Mouse (Mus musculus) intestine, postnatal 0 days (tissue): ENCODE measurements at regions not wholly inside any gene's neighbourhood (a gene's known extent, or its start where the extent isn't known, plus 50 kb on each side); places are given as distances from the start of the nearest gene placed in this dataset.

Experiments used
- ATAC-seq: fragments of 200-750 bp; cut with Nextera tagmentation; 2 replicates; pipeline ENCODE4 v1.8.0; 2017; ENCODE audit warnings: mild to moderate bottlenecking, moderate TSS enrichment, moderate library complexity
- H3K27ac ChIP-seq: fragments of 300-500 bp; sonication (generic); 2 replicates; pipeline ENCODE4 v1.5.1; 2014; ENCODE audit warnings: mild to moderate bottlenecking, low read depth, low read length, moderate library complexity
- H3K27me3 ChIP-seq: fragments of 300-500 bp; sonication (generic); replicated peaks from 2 replicates; pipeline ENCODE4 v1.6.1; 2014; ENCODE audit warnings: low read length, mixed read lengths; ENCODE audit not compliant: control insufficient read depth, insufficient read depth
- H3K36me3 ChIP-seq: fragments of 300-500 bp; sonication (generic); 2 replicates; pipeline ENCODE4 v1.6.1; 2014; ENCODE audit warnings: mild to moderate bottlenecking, moderate library complexity; ENCODE audit not compliant: control insufficient read depth, insufficient read depth
- H3K4me1 ChIP-seq: fragments of 300-500 bp; sonication (generic); replicated peaks from 2 replicates; pipeline ENCODE4 v1.6.1; 2014; ENCODE audit warnings: antibody characterized with exemption, low read length, mixed read lengths; ENCODE audit not compliant: control insufficient read depth, insufficient read depth
- H3K4me2 ChIP-seq: fragments of 300-500 bp; sonication (generic); replicated peaks from 2 replicates; pipeline ENCODE4 v1.6.1; 2014; ENCODE audit warnings: low read depth, mild to moderate bottlenecking, moderate library complexity
- H3K4me3 ChIP-seq: fragments of 300-500 bp; sonication (generic); 2 replicates; pipeline ENCODE4 v1.5.1; 2014; ENCODE audit warnings: low read depth, low read length
- H3K9ac ChIP-seq: fragments of 300-500 bp; sonication (generic); 2 replicates; pipeline ENCODE4 v1.6.1; 2014; ENCODE audit warnings: mild to moderate bottlenecking, low read depth, low read length
- H3K9me3 ChIP-seq: fragments of 300-500 bp; sonication (generic); 2 replicates; pipeline ENCODE4 v1.6.1; 2016; ENCODE audit warnings: mixed run types; ENCODE audit not compliant: control insufficient read depth
- CTCF ChIP-seq: sonication (generic); IDR thresholded peaks from 2 replicates; pipeline ENCODE4 v1.5.1; 2016; ENCODE audit warnings: low read depth, mild to moderate bottlenecking, control low read depth, antibody characterized with exemption, moderate library complexity
- WGBS: fragments of 180-500 bp; shearing (Covaris S2); extraction: QIAGEN DNeasy Blood & Tissue Kit; methylation state at CpG from one replicate; pipeline ENCODE4 v1.1.7; 2014; 5-methylcytosine and 5-hydroxymethylcytosine counted together

DNA sequence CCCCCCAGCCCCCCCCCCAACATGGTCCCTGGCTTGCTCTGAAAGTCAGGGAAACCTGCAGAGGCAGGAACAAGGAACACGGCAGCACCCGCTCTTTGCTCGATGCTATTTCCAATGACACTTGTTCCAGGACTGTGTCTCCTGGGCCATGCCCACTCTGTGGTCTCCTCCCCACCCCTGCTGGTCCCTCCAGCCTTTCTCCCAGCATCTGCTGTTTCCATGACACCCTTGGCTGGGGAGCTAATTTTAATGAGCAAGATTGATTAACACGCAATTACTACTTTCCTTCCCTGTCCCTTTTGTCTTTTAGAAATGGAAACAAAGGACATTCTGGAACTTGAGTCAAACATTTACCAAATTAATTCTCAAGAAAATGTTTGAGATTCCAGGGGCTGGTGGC, 83.6 kb upstream of the Igsf21 start:
- H3K27me3 ChIP-seq = no peaks in the 10 kb centered on the region
- H3K36me3 ChIP-seq = no peaks in the 10 kb centered on the region
- no peak for TF ChIP-seq CTCF
- H3K4me1 ChIP-seq = no peaks in the 10 kb centered on the region
- H3K9me3 ChIP-seq = no peaks in the 10 kb centered on the region
- H3K4me2 ChIP-seq = no peak overlapping the region
- H3K27ac ChIP-seq = no peak overlapping the region
- no peak for ATAC-seq
- 92% methylated on average over 4 of the region's 4 CpGs for WGBS
- H3K4me3 ChIP-seq = no peak overlapping the region
- H3K9ac ChIP-seq = no peak overlapping the region

DNA sequence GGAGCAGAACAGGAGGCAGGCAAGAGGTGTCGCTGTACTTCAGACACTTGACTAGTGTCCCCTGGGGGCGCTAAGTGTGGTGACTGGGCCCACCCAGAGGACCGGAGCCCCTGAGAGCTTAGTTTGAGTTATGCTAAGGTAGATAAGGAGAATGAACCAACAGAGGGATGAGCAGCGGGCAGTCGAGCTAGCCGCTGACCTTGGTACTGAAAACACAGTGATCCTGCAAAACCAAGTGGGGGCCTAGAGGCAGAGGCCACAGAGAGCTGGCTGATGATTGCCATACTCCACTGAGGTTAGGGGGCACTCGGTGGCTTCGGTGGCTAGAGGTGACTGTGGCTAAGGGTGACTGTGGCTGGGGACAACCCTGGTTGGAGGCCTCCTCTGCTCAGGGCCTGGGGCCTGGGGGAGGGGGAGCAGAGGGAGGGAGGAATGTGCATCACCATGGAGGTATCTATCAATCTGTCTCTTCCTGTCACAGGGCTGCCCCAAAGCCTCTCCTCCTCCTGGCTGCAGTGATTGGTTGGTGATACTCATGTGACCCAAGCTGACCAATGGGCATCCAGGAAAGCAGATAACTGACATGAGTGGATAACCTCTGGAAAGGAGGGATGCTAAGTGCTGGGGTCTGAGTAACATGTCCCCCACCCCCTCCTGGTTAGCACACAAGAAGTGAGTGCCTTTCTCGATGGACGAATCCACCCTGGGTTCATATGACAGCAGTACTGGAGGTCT, 80.3 kb upstream of the Igsf21 start:
- Histone ChIP-seq H3K4me2 (no peak overlapping the region), H3K36me3 (no peaks in the 10 kb centered on the region), H3K9ac (no peak overlapping the region), H3K27ac (no peak overlapping the region), H3K4me3 (no peak overlapping the region), H3K9me3 (no peaks in the 10 kb centered on the region), H3K27me3 (no peaks in the 10 kb centered on the region), H3K4me1 (no peaks in the 10 kb centered on the region)
- WGBS = 30% methylated on average over 10 of the region's 10 CpGs
- no peak for TF ChIP-seq CTCF
- no peak for ATAC-seq

DNA sequence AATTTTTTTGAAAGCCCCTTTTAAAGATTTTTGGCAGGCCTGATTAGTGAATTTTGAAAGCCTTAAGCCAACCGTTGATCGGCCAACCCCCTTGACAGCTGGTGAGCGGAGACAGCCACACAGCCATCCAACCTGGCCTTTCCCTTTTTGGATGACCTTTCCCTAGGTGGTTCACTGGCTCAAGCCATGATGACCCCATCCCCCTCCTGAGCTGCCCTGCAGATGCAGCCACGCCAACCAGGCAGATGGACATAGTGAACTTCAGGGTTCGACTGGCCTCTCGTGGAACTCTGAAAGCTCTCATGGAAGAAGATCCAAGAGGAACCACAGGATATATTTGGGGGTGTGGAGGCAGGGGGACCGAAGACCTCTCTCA, 79.1 kb upstream of the Igsf21 start:
- H3K4me3 ChIP-seq = no peak overlapping the region
- TF ChIP-seq CTCF = no peak
- no peak overlapping the region for H3K27ac ChIP-seq
- H3K9ac ChIP-seq = no peak overlapping the region
- no peaks in the 10 kb centered on the region for H3K9me3 ChIP-seq
- no peaks in the 10 kb centered on the region for H3K36me3 ChIP-seq
- no peaks in the 10 kb centered on the region for H3K27me3 ChIP-seq
- no peak for ATAC-seq
- H3K4me1 ChIP-seq = no peaks in the 10 kb centered on the region
- H3K4me2 ChIP-seq = no peak overlapping the region
- 84% methylated on average over 7 of the region's 7 CpGs for WGBS

DNA sequence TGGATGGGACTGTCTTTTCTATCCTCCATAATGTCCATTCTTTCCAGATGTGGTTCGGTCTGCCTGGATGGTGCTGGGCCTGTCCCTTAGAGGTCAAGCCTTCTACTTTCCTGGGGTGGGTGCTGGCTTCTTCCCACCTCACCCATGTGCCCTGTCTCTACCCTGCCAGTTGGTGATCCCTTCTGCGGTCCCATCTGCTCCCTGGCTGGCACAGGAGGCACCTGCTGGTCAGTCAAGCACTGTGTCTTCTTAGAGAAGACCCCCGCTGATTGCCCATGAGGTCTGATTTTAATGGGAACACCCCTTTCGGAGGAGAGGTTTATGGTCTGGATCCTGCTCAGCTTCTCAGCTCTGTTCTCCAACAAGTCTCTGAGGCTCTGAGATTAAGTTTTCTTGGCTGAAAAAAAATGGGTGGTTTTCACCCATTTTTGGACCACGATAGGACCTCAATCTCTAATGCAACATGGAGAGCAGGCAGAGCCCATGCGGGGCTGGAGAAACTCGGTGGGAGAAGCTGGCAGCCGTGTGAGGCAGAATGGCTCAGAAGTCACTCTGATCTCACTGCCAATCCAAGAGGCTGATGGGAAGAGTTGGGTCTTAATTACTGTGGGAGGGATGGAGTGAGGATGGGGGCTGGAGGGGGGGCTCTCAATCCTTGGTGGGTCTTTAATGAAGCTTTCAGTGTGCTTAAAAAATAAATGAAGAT, 78.5 kb upstream of the Igsf21 start:
- ATAC-seq = no peak
- H3K27me3 ChIP-seq = no peaks in the 10 kb centered on the region
- WGBS = 85% methylated on average over 8 of the region's 8 CpGs
- no peak overlapping the region for H3K4me3 ChIP-seq
- no peaks in the 10 kb centered on the region for H3K36me3 ChIP-seq
- no peaks in the 10 kb centered on the region for H3K4me1 ChIP-seq
- no peak overlapping the region for H3K4me2 ChIP-seq
- TF ChIP-seq CTCF = no peak
- H3K9ac ChIP-seq = no peak overlapping the region
- no peaks in the 10 kb centered on the region for H3K9me3 ChIP-seq
- no peak overlapping the region for H3K27ac ChIP-seq

DNA sequence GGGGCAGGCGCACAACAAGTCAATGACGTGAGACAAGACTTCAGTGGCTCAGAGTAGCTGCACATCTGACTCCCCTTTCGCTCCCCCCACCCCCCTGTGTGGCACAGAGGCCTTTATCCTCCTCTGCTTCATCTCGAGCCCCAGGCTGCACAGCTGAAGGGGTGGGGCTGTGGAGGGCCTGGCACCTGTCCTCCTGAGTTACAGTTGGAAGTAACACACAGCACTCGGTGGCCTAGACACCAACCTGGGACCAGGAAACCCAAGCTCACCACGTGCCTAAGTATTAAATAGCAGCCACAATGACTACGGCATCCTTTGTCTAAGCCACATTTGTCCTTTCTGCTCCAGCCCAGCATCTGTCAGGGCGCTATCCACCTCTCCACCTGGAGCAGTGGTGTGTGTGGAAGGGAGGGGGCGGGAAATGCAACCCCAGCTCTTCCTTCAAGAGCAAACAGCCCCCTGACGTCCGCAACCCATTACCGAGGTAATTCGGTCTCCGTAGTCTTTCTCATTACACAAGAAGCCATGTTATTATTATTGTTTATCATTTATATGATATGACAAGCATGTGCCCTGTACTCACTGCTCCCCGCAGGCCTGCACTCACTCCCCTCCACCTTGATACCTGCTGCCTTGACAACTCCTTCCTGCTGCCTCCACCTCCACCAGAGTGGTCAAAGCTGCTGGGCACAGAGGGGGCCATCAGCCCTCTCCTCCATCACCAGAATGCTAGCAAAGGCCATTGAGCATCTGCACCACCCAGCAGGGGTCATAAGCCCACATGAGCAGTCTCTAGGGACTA, 73.7 kb upstream of the Igsf21 start:
- no peak overlapping the region for H3K9ac ChIP-seq
- no peak overlapping the region for H3K4me2 ChIP-seq
- no peak for ATAC-seq
- no peak overlapping the region for H3K27ac ChIP-seq
- no peaks in the 10 kb centered on the region for H3K4me1 ChIP-seq
- TF ChIP-seq CTCF = no peak
- no peaks in the 10 kb centered on the region for H3K27me3 ChIP-seq
- no peak overlapping the region for H3K4me3 ChIP-seq
- H3K9me3 ChIP-seq = no peaks in the 10 kb centered on the region
- no peaks in the 10 kb centered on the region for H3K36me3 ChIP-seq
- 76% methylated on average over 15 of the region's 15 CpGs for WGBS

DNA sequence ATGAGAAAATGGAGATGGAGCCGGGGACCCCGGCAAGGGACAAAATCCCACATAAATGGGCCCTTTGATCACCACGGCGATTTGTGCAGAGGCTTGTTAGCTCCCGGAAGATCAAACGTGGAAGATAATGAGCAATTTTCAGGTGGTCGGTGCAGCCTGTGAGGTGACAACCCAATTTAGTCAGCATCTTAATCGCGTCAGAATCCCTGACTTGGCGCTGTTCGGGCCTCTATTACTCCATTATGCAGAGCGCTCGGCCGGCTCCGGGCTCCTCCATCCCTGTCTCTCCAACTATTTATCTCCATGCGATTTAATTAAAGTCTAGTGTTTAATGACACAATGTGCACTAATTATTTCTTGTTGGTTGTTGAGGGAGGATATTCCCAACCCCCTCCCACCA, 66.1 kb upstream of the Igsf21 start:
- H3K9ac ChIP-seq = no peak overlapping the region

More for the DNA sequence above, 66.1 kb upstream of the Igsf21 start:
- 86% methylated on average over 16 of the region's 16 CpGs for WGBS
- H3K27ac ChIP-seq = no peak overlapping the region
- no peak overlapping the region for H3K4me3 ChIP-seq
- H3K4me2 ChIP-seq = no peak overlapping the region
- no peak for ATAC-seq
- no peaks in the 10 kb centered on the region for H3K36me3 ChIP-seq
- TF ChIP-seq CTCF = no peak
- no peaks in the 10 kb centered on the region for H3K4me1 ChIP-seq
- H3K9me3 ChIP-seq = no peaks in the 10 kb centered on the region
- H3K27me3 ChIP-seq = no peaks in the 10 kb centered on the region
